Mouse (Mus musculus): ENCODE measurements around the gene Bbs4. TPM values are rescaled to one million over a fixed set of nuclear protein-coding genes. Genes with fewer than 3 reads are reported as not detected.

Gene Bbs4
- polyA plus RNA-seq, 1 experiment from 2014 or later: 12.0 TPM

- no peak overlapping the region for H3K9ac ChIP-seq (ENCODE audit: low read length)
- no peaks in the 10 kb centered on the region for H3K9me3 ChIP-seq (ENCODE audit: control insufficient read depth, low read length)
- H3K36me3 ChIP-seq (ENCODE audit: control insufficient read depth, insufficient read depth, low read length): no peaks in the 10 kb centered on the region
- peaks cover 22% of the 10 kb centered on the region for H3K4me1 ChIP-seq (replicated peaks; ENCODE audit: control insufficient read depth, insufficient read depth, low read length)
- 50% methylated on average over 6 of the region's 6 CpGs for WGBS
- H3K4me2 ChIP-seq (ENCODE audit: low read length): no peak overlapping the region
- H3K4me3 ChIP-seq (ENCODE audit: low read depth, low read length): no peak overlapping the region
- ATAC-seq (replicated peaks; ENCODE audit: low FRiP score, low TSS enrichment, low read depth): no peak
- peak overlapping the region; percentile 14; the same call in 1 of the 2 replicates for H3K27ac ChIP-seq (ENCODE audit: low read depth)
- H3K27me3 ChIP-seq (replicated peaks; ENCODE audit: control insufficient read depth, insufficient read depth, low read length): no peaks in the 10 kb centered on the region
- no peak for DNase-seq (ENCODE audit: low spot score)
Observed at GRCm38 (mm10) chr9:59289529-59290115, 63.7 kb downstream of the Bbs4 start.

DNA sequence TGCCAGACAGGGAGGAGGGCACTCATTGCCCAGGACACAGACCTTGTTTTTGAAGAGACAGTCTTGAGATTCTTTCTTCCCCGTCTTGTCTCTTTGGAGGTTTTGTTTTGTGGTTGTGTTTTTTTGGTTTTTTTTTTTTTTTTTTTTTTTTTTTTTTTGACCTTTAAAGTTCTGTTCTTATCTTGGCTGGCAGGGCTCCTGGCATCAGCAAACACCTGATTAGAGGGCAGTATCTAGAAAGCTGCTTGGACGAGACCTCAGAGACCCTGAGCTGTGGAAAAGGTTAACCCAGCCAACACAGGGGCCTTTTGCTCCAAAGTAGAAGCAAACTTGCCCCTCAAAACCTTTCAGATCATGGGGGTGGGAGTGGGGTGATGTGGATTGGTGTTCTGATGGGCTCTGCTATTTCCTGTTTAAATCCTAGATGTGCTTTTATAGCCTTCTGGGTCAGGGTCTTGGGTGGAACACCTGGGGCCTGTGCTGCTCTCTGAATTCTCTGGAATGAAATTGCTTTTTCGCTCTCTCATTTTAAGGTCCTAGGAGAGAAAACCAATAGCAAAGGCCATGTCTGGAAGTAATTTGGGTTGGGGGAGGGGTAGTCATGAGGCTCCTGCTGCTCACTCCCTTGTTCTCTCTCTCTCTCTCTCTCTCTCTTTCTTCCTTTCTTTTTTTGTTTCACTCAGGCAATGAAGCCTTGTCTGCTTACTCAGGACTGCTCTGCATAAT is 64.5 kb downstream of the Bbs4 start:
- no peak overlapping the region for H3K4me2 ChIP-seq (ENCODE audit: low read length)
- H3K27ac ChIP-seq (ENCODE audit: low read depth): no peak overlapping the region
- no peaks in the 10 kb centered on the region for H3K9me3 ChIP-seq (ENCODE audit: control insufficient read depth, low read length)
- no peak overlapping the region for H3K9ac ChIP-seq (ENCODE audit: low read length)
- ATAC-seq (replicated peaks; ENCODE audit: low FRiP score, low TSS enrichment, low read depth) (no peak), DNase-seq (ENCODE audit: low spot score) (no peak)
- WGBS: 72% methylated on average over 3 of the region's 3 CpGs
- H3K4me3 ChIP-seq (ENCODE audit: low read depth, low read length): no peak overlapping the region
- no peaks in the 10 kb centered on the region for H3K36me3 ChIP-seq (ENCODE audit: control insufficient read depth, insufficient read depth, low read length)
- peaks cover 22% of the 10 kb centered on the region for H3K4me1 ChIP-seq (replicated peaks; ENCODE audit: control insufficient read depth, insufficient read depth, low read length)
- no peaks in the 10 kb centered on the region for H3K27me3 ChIP-seq (replicated peaks; ENCODE audit: control insufficient read depth, insufficient read depth, low read length)

DNA sequence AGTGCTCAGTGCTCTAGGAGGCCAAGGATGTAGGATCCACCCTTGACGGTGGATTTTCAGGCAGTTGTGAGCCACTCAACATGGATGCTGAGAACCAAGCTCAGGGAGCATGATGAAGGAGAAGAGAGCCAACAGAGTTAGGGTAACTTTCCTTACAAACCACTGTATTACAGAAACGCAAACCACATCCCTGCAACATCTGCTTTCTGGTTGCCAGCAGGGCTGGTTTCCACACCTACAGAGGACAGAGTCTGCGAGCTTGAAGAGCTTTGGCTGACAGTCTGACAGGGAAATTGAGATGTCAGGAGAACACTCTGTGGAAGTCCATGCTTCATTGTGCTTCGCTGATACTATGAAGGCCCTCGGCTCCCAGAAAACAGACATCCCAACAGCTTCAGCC is 65.2 kb downstream of the Bbs4 start:
- ATAC-seq (replicated peaks; ENCODE audit: low FRiP score, low TSS enrichment, low read depth) (no peak), DNase-seq (ENCODE audit: low spot score) (no peak)
- no peaks in the 10 kb centered on the region for H3K36me3 ChIP-seq (ENCODE audit: control insufficient read depth, insufficient read depth, low read length)
- WGBS: 82% methylated on average over 5 of the region's 5 CpGs
- no peaks in the 10 kb centered on the region for H3K9me3 ChIP-seq (ENCODE audit: control insufficient read depth, low read length)
- no peaks in the 10 kb centered on the region for H3K27me3 ChIP-seq (replicated peaks; ENCODE audit: control insufficient read depth, insufficient read depth, low read length)
- no peak overlapping the region for H3K4me3 ChIP-seq (ENCODE audit: low read depth, low read length)
- peaks cover 22% of the 10 kb centered on the region for H3K4me1 ChIP-seq (replicated peaks; ENCODE audit: control insufficient read depth, insufficient read depth, low read length)
- no peak overlapping the region for H3K27ac ChIP-seq (ENCODE audit: low read depth)
- H3K9ac ChIP-seq (ENCODE audit: low read length): no peak overlapping the region
- no peak overlapping the region for H3K4me2 ChIP-seq (ENCODE audit: low read length)

DNA sequence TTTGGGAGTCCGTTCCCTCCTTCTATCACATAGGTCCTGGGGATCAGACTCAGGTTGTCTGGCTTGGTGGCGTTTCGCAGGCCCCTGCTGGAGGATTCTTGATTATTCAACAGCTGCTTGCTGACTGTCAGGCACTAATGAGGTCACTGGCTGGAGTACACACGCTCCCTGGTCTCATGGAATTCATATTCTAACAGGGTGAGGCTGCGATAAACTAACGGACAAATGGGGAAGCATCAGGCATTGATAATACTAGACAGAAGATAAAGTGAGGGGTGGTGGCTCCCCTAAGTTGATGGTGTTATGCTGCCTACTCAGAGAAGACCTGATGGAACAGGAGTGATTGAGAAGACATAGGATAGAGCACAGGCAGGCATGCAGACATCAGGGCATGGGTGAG is 67.7 kb downstream of the Bbs4 start:
- no peaks in the 10 kb centered on the region for H3K9me3 ChIP-seq (ENCODE audit: control insufficient read depth, low read length)
- H3K27ac ChIP-seq (ENCODE audit: low read depth): no peak overlapping the region
- no peak overlapping the region for H3K4me2 ChIP-seq (ENCODE audit: low read length)
- no peak overlapping the region for H3K9ac ChIP-seq (ENCODE audit: low read length)
- H3K27me3 ChIP-seq (replicated peaks; ENCODE audit: control insufficient read depth, insufficient read depth, low read length): no peaks in the 10 kb centered on the region
- ATAC-seq (replicated peaks; ENCODE audit: low FRiP score, low TSS enrichment, low read depth): no peak; the same call in 1 of the 2 replicates
- DNase-seq (ENCODE audit: low spot score): no peak
- no peaks in the 10 kb centered on the region for H3K36me3 ChIP-seq (ENCODE audit: control insufficient read depth, insufficient read depth, low read length)
- peaks cover 17% of the 10 kb centered on the region for H3K4me1 ChIP-seq (replicated peaks; ENCODE audit: control insufficient read depth, insufficient read depth, low read length)
- 75% methylated on average over 6 of the region's 6 CpGs for WGBS
- H3K4me3 ChIP-seq (ENCODE audit: low read depth, low read length): no peak overlapping the region

GRCm38 (mm10) chr9:59282683-59282986 is 70.7 kb downstream of the Bbs4 start:
- WGBS: 49% methylated on average over 7 of the region's 7 CpGs
- Histone ChIP-seq H3K4me2 (ENCODE audit: low read length) (peak overlapping the region; percentile 38), H3K27me3 (replicated peaks; ENCODE audit: control insufficient read depth, insufficient read depth, low read length) (no peaks in the 10 kb centered on the region), H3K4me3 (ENCODE audit: low read depth, low read length) (no peak overlapping the region), H3K9ac (ENCODE audit: low read length) (no peak overlapping the region), H3K36me3 (ENCODE audit: control insufficient read depth, insufficient read depth, low read length) (no peaks in the 10 kb centered on the region), H3K9me3 (ENCODE audit: control insufficient read depth, low read length) (no peaks in the 10 kb centered on the region), H3K4me1 (replicated peaks; ENCODE audit: control insufficient read depth, insufficient read depth, low read length) (peaks cover 5% of the 10 kb centered on the region; the same call in 1 of the 2 replicates), H3K27ac (ENCODE audit: low read depth) (no peak overlapping the region)
- ATAC-seq (replicated peaks; ENCODE audit: low FRiP score, low TSS enrichment, low read depth) (no peak), DNase-seq (ENCODE audit: low spot score) (peak; percentile 53)

DNA sequence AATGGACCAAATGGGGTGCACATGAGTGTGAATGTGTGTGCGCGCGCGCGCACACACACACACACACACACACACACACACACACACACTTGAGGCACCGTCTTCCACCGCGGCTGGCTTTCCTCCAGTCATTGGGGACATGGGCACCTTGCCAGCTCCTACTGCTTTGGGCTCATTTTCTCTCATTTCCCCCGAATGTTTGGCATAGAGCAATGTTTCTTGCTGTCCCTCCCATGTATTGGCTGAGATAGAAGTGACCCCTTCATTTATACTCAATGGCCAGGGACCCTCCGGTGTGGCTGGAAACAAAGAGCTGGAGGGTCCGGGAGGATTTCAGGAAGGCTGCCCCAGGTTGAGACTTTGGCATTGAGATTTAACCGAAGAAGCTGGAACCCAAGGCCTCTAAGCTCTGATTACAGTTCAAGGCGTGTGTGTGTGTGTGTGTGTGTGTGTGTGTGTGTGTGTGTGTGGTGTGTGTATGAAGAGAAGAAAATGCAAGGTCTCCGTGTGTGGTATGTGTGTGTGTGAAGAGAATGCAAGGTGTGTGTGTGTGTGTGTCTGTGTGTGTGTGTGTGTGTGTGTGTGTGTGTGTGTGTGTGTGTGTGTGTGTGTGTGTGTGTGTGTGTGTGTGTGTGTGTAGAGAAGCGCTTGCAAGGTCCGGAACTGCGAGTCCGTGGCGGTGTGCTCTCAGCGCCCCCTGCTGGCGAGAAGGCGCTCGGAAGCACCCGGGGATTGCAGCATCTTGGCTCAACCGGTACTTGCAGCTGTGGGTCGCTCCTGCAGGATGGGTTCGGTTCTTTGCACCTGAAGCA is 71.2 kb downstream of the Bbs4 start:
- Histone ChIP-seq H3K27me3 (replicated peaks; ENCODE audit: control insufficient read depth, insufficient read depth, low read length) (no peaks in the 10 kb centered on the region), H3K4me1 (replicated peaks; ENCODE audit: control insufficient read depth, insufficient read depth, low read length) (peaks cover 7% of the 10 kb centered on the region; the same call in 1 of the 2 replicates), H3K4me2 (ENCODE audit: low read length) (peak overlapping the region; percentile 38), H3K4me3 (ENCODE audit: low read depth, low read length) (no peak overlapping the region), H3K9me3 (ENCODE audit: control insufficient read depth, low read length) (no peaks in the 10 kb centered on the region), H3K36me3 (ENCODE audit: control insufficient read depth, insufficient read depth, low read length) (no peaks in the 10 kb centered on the region), H3K27ac (ENCODE audit: low read depth) (no peak overlapping the region), H3K9ac (ENCODE audit: low read length) (no peak overlapping the region)
- DNase-seq (ENCODE audit: low spot score) (peak; percentile 87), ATAC-seq (replicated peaks; ENCODE audit: low FRiP score, low TSS enrichment, low read depth) (peak; percentile 75; the same call in 1 of the 2 replicates)
- WGBS: 37% methylated on average over 27 of the region's 27 CpGs

DNA sequence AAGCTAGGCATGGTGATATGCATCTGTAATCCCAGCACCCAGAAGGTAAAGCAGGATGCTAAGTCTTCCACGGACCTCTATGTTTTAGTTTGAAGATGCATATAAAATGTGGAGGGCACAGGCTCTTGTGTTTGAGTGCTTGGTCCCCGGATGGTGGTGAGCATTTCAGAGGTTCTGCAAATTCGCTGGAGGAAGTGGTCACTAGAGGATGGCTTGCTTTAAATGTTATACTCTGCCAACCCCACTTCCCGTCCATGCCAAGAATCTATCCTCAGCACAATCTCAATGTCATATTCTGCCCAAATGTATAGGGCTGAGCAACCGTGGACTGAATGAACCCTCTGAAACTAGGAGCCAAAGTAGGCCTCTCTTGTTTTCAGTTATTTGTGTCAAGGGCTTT is 72.4 kb downstream of the Bbs4 start:
- H3K4me1 ChIP-seq (replicated peaks; ENCODE audit: control insufficient read depth, insufficient read depth, low read length): peaks cover 7% of the 10 kb centered on the region; the same call in 1 of the 2 replicates
- H3K4me3 ChIP-seq (ENCODE audit: low read depth, low read length): no peak overlapping the region
- H3K27ac ChIP-seq (ENCODE audit: low read depth): no peak overlapping the region
- H3K36me3 ChIP-seq (ENCODE audit: control insufficient read depth, insufficient read depth, low read length): no peaks in the 10 kb centered on the region
- no peak overlapping the region for H3K9ac ChIP-seq (ENCODE audit: low read length)
- H3K4me2 ChIP-seq (ENCODE audit: low read length): no peak overlapping the region
- no peak for ATAC-seq (replicated peaks; ENCODE audit: low FRiP score, low TSS enrichment, low read depth)
- DNase-seq (ENCODE audit: low spot score): no peak
- no peaks in the 10 kb centered on the region for H3K27me3 ChIP-seq (replicated peaks; ENCODE audit: control insufficient read depth, insufficient read depth, low read length)
- H3K9me3 ChIP-seq (ENCODE audit: control insufficient read depth, low read length): no peaks in the 10 kb centered on the region
- 86% methylated on average over 5 of the region's 5 CpGs for WGBS

GRCm38 (mm10) chr9:59278694-59279093 is 74.6 kb downstream of the Bbs4 start:
- Histone ChIP-seq H3K9ac (ENCODE audit: low read length) (no peak overlapping the region), H3K27ac (ENCODE audit: low read depth) (no peak overlapping the region), H3K4me1 (replicated peaks; ENCODE audit: control insufficient read depth, insufficient read depth, low read length) (peaks cover 7% of the 10 kb centered on the region; the same call in 1 of the 2 replicates), H3K36me3 (ENCODE audit: control insufficient read depth, insufficient read depth, low read length) (no peaks in the 10 kb centered on the region), H3K4me2 (ENCODE audit: low read length) (no peak overlapping the region), H3K9me3 (ENCODE audit: control insufficient read depth, low read length) (no peaks in the 10 kb centered on the region), H3K27me3 (replicated peaks; ENCODE audit: control insufficient read depth, insufficient read depth, low read length) (no peaks in the 10 kb centered on the region), H3K4me3 (ENCODE audit: low read depth, low read length) (no peak overlapping the region)
- 45% methylated on average over 5 of the region's 5 CpGs for WGBS
- DNase-seq (ENCODE audit: low spot score): no peak
- no peak for ATAC-seq (replicated peaks; ENCODE audit: low FRiP score, low TSS enrichment, low read depth)
